Mouse (Mus musculus): ENCODE results near the gene Dnajc11. TPM values are rescaled to one million over a fixed set of nuclear protein-coding genes. Genes with fewer than 3 reads are reported as not detected.
A peak's percentile ranks its signal among the peaks of the same experiment; 100 is the strongest.

Dnajc11 gene
- polyA plus RNA-seq (2016; fragmentation: Nextera tagmentation; extraction: Ambion mirVana): 61.1 and 63.8 TPM in 2 replicates

DNA sequence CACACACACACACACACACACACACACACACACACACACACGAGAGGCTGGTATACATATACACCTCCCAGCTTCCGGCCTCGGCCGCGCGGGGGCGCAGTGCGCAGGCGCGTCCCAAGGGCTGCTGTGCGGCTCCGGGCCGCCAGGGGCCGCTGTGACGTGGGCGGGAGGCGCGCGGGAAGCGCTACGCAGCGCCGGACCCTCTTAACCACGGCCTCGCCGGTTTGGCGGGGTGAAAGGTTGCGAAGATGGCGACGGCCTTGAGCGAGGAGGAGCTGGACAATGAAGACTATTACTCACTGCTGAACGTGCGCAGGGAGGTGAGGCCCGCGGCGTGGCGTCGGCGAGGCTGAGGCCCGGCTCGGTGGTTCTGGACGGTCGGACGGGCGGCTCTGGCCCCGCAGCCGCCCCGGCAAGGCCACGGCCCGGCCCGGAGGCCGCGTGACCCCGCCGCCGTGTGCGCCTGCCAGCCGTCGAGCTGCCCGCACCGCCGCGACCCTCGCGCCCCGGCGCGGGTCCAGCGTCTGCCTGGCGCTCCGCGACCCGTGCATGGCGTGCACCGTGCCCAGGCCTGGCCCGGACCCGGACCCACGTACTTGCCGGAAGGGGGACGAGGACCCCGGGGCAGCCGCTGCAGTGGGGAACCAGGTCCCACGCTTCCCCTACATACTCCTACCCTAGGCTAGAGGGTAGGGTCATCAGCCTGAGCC lies at the start of gene Dnajc11:
TSS of gene Dnajc11 (plus strand) at position 187 of the 710 bp plus-strand sequence.
- Histone ChIP-seq H3K27me3 (replicated peaks) (no peaks in the 10 kb centered on the region), H3K27ac (ENCODE audit: poor library complexity, severe bottlenecking) (peak within 1 kb of the TSS; percentile 47; the same call in 1 of the 2 replicates), H3K36me3 (no peaks in the 10 kb centered on the region), H3K4me3 (peak within 1 kb of the TSS; percentile 98), H3K9me3 (replicated peaks) (no peaks in the 10 kb centered on the region), H3K4me2 (peak within 1 kb of the TSS; percentile 99), H3K4me1 (replicated peaks) (peaks cover 27% of the 10 kb centered on the region), H3K9ac (peak within 1 kb of the TSS; percentile 99)
- 1% methylated on average over 83 of the region's 83 CpGs for WGBS
- ATAC-seq (ENCODE audit: insufficient number of reproducible peaks, low FRiP score): peak; percentile 90

DNA sequence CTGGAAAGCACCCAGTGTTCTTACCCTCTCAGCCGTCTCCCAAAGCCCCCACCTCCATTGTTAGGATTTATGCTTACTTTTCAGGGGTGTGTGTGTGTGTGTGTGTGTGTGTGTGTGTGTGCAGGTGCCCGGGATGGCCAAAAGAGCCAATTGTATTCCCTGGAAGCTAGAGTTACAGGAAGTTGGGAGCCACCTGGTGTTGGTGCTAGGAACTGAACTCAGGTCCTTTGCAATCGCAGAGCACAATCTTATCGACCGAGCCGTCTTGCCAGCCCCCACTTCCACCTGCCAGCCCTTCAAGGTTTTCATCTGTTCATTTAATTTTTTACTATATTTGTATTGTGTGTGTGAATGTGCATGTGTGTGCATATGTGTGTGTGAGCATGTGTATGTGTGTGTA lies 40.2 kb upstream of the Dnajc11 start:
- no peak overlapping the region for H3K4me2 ChIP-seq
- no peak for ATAC-seq (ENCODE audit: insufficient number of reproducible peaks, low FRiP score)

DNA sequence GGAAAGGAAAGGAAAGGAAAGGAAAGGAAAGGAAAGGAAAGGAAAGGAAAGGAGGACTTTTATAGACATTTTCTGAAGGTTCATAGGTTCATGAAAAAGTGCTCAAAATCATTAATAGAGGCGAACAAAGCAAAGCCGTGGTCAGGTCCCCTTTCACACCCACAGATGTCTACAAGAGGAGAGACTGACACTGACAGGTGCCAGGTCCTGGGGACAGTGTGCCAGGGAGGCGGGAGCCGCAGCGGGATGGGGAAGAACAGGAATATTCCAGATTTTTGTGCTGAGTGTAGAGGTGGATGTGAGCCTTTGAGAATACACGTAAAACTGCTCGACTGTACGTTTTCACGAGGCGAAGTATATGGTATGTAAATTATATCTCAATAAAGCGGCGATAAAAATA lies 38.6 kb upstream of the Dnajc11 start:
- Histone ChIP-seq H3K9ac (no peak overlapping the region), H3K4me2 (no peak overlapping the region), H3K4me3 (no peak overlapping the region), H3K27ac (ENCODE audit: poor library complexity, severe bottlenecking) (no peak overlapping the region), H3K9me3 (replicated peaks) (peaks cover 15% of the 10 kb centered on the region), H3K36me3 (no peaks in the 10 kb centered on the region), H3K27me3 (replicated peaks) (no peaks in the 10 kb centered on the region), H3K4me1 (replicated peaks) (no peaks in the 10 kb centered on the region)
- 84% methylated on average over 12 of the region's 12 CpGs for WGBS
- no peak for ATAC-seq (ENCODE audit: insufficient number of reproducible peaks, low FRiP score)

More for the DNA sequence above, 40.2 kb upstream of the Dnajc11 start:
- Histone ChIP-seq H3K36me3 (no peaks in the 10 kb centered on the region), H3K9ac (no peak overlapping the region), H3K27me3 (replicated peaks) (no peaks in the 10 kb centered on the region), H3K4me1 (replicated peaks) (no peaks in the 10 kb centered on the region), H3K4me3 (no peak overlapping the region), H3K27ac (ENCODE audit: poor library complexity, severe bottlenecking) (no peak overlapping the region), H3K9me3 (replicated peaks) (peaks cover 11% of the 10 kb centered on the region)
- WGBS: 68% methylated on average over 6 of the region's 6 CpGs

DNA sequence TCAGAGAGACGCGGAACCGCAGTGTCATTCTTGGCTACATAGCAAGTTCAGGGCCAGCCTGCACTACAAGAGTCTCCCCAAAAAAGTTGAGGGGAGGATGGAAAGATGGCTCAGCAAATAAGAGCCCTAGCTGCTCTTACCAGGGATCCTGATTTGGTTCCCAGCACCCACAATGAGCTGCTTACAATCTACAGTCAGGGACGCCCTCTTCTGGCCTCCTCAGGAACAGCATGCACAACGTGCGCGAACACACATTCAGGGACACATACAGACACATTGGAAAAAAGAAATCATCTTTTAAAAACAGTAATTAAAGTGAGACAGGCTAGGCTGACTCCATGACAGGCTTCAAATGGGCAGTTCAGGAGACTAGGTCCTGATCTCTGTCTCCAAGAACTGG lies 37.9 kb upstream of the Dnajc11 start:
- Histone ChIP-seq H3K9me3 (replicated peaks) (peaks cover 17% of the 10 kb centered on the region), H3K4me3 (no peak overlapping the region), H3K4me2 (no peak overlapping the region), H3K9ac (no peak overlapping the region), H3K27ac (ENCODE audit: poor library complexity, severe bottlenecking) (no peak overlapping the region), H3K36me3 (no peaks in the 10 kb centered on the region), H3K27me3 (replicated peaks) (no peaks in the 10 kb centered on the region), H3K4me1 (replicated peaks) (no peaks in the 10 kb centered on the region)
- no peak for ATAC-seq (ENCODE audit: insufficient number of reproducible peaks, low FRiP score)
- 82% methylated on average over 7 of the region's 7 CpGs for WGBS

DNA sequence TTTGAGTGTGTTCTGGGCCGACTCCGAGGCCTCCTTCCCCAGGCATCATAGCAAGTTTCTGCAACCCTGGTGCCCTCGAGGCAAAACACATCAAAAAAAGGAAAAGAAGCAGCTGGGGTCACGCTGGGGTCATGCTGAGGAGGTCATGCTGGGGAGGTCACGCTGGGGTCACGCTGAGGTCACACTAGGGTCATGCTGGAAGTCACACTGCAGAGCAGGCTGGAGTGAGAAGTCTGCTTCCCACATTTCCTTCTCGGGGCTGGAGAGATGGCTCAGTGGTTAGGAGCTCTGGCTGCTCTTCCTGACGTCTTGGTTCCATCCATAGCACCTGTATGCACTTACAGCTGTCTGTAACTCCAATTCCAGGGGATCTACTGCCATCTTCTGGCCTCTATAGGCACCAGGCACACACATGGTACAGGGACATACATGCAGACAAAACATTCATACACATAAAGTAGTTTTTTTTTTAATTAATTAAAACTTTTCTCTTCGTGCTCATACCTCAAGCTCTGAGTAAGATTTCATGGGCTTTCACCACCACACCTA lies 36.3 kb upstream of the Dnajc11 start:
- 63% methylated on average over 9 of the region's 9 CpGs for WGBS
- Histone ChIP-seq H3K27me3 (replicated peaks) (no peaks in the 10 kb centered on the region), H3K4me1 (replicated peaks) (no peaks in the 10 kb centered on the region), H3K9me3 (replicated peaks) (peaks cover 17% of the 10 kb centered on the region), H3K4me3 (no peak overlapping the region), H3K27ac (ENCODE audit: poor library complexity, severe bottlenecking) (no peak overlapping the region), H3K36me3 (no peaks in the 10 kb centered on the region), H3K9ac (no peak overlapping the region), H3K4me2 (no peak overlapping the region)
- no peak for ATAC-seq (ENCODE audit: insufficient number of reproducible peaks, low FRiP score)

DNA sequence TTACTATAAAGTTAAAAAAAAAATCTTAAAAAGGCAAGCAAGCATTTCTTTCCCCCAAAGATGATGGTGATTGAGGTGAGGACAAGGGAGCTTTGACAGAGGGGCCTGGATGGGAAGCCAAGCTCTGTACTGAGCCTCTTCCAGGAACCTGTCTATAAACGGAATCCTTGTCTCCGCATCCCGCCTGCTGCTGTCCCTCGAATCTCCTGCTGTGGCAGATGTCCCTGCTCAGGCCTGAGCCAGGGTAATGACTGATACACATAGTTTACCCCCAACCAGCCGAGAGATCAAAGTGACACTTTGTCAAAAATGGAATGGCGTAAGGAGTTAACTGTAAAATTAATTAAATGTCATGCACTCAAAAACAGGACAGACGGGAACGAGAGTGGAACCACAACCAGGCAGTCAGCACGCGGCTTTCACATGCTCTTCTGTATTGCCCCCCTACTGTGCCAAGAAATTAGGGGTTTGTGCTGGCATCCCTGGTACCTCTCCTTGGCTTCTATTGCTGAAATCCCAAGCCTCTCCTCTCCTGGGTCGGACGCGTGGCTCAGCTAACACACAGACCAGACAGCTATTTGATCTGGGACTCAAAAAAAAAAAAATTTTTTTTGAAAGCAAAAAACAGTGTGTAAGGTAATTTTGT lies 34.8 kb upstream of the Dnajc11 start:
- peaks cover 11% of the 10 kb centered on the region for H3K4me1 ChIP-seq (replicated peaks)
- H3K9ac ChIP-seq: no peak overlapping the region
- H3K27ac ChIP-seq (ENCODE audit: poor library complexity, severe bottlenecking): no peak overlapping the region
- H3K4me2 ChIP-seq: no peak overlapping the region
- no peaks in the 10 kb centered on the region for H3K27me3 ChIP-seq (replicated peaks)
- 67% methylated on average over 13 of the region's 13 CpGs for WGBS
- no peaks in the 10 kb centered on the region for H3K36me3 ChIP-seq
- ATAC-seq (ENCODE audit: insufficient number of reproducible peaks, low FRiP score): no peak
- H3K4me3 ChIP-seq: no peak overlapping the region
- H3K9me3 ChIP-seq (replicated peaks): peaks cover 17% of the 10 kb centered on the region

DNA sequence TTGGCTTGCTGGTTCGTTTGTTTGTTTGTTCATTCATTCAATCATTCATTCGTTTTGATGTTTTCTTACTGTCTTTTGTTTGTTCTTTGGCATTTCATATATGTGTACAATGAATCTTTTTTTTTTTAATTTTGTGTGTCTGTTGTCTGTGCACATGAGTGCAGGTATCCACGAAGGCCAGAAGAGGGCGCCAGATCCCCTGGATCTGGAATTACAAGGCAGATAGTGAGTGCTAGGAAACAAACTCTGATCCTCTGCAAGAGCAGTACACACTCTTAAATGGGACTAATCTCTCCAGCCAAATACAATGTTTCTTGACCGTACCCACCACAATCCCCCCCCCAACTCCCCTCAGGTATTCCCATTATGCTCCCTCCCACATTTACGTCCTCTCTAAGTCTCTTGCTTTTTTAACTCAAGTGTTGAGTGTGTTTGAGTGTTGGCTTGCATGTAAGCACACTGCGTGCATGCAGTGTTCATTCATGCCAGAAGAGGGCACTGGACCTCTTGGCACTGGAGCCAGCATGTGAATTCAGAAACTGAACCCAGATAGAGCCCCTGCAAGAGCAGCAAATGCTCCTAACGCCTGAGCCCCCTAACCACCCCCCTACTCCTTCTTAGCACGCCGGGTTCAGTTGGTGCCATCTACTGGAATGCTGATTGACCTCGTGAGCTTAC lies 33.6 kb upstream of the Dnajc11 start:
- ATAC-seq (ENCODE audit: insufficient number of reproducible peaks, low FRiP score): no peak
- Histone ChIP-seq H3K4me2 (no peak overlapping the region), H3K9ac (no peak overlapping the region)

DNA sequence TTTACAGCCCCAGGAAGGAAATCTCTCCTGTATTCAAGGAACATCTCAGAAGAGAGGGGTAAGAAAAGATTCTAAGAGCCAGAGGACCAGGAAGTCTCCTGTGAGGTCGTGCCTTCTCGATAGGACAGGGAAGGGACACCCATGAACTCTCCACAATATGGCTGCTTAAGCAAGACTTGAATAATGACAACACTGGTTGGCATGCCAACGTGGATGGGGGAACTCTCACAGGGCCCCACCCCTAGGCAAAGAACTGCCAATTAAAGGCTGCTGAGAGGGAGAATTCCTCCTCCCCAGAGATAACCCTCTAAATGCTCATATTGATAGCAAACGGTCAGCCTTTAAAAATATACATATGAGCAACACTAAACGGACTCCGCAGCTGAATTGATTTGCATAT lies 32.8 kb upstream of the Dnajc11 start:
- peaks cover 20% of the 10 kb centered on the region for H3K4me1 ChIP-seq (replicated peaks)
- H3K4me2 ChIP-seq: no peak overlapping the region
- peaks cover 12% of the 10 kb centered on the region for H3K9me3 ChIP-seq (replicated peaks)
- H3K27me3 ChIP-seq (replicated peaks): no peaks in the 10 kb centered on the region
- H3K4me3 ChIP-seq: no peak overlapping the region
- H3K36me3 ChIP-seq: no peaks in the 10 kb centered on the region
- ATAC-seq (ENCODE audit: insufficient number of reproducible peaks, low FRiP score): no peak
- 73% methylated on average over 6 of the region's 6 CpGs for WGBS
- no peak overlapping the region for H3K9ac ChIP-seq
- H3K27ac ChIP-seq (ENCODE audit: poor library complexity, severe bottlenecking): no peak overlapping the region

More for the DNA sequence above, 33.6 kb upstream of the Dnajc11 start:
- no peak overlapping the region for H3K4me3 ChIP-seq
- 68% methylated on average over 11 of the region's 11 CpGs for WGBS
- no peaks in the 10 kb centered on the region for H3K36me3 ChIP-seq
- H3K4me1 ChIP-seq (replicated peaks): peaks cover 20% of the 10 kb centered on the region
- H3K9me3 ChIP-seq (replicated peaks): peaks cover 17% of the 10 kb centered on the region
- no peaks in the 10 kb centered on the region for H3K27me3 ChIP-seq (replicated peaks)
- H3K27ac ChIP-seq (ENCODE audit: poor library complexity, severe bottlenecking): no peak overlapping the region

DNA sequence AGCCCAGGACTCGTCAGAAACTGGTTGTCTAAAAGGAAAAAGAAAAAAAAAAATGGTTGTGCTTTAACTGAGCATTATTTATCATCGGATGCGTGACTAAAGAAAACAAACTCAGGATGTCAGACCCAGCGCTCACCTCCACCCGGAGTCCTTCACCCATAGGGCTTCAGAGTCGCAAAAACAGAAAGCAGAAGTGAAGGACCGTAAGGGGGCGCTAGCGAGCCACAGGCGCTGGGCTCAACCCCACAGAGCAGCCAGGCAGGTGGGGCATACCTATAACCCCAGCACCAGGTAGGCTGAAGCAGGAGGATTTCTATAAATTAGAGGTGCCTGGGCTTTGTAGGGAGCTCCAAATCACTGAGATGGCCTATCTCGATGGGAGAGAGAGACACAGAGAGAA lies 32.1 kb upstream of the Dnajc11 start:
- no peak overlapping the region for H3K27ac ChIP-seq (ENCODE audit: poor library complexity, severe bottlenecking)
- no peaks in the 10 kb centered on the region for H3K27me3 ChIP-seq (replicated peaks)
- no peak overlapping the region for H3K9ac ChIP-seq
- H3K4me1 ChIP-seq (replicated peaks): peaks cover 21% of the 10 kb centered on the region
- no peak overlapping the region for H3K4me3 ChIP-seq
- 53% methylated on average over 11 of the region's 11 CpGs for WGBS
- no peak overlapping the region for H3K4me2 ChIP-seq
- H3K36me3 ChIP-seq: no peaks in the 10 kb centered on the region
- ATAC-seq (ENCODE audit: insufficient number of reproducible peaks, low FRiP score): no peak
- 0 out of 2 replicates have a peak, but pooled peaks cover 6% of the 10 kb centered on the region for H3K9me3 ChIP-seq (replicated peaks)

DNA sequence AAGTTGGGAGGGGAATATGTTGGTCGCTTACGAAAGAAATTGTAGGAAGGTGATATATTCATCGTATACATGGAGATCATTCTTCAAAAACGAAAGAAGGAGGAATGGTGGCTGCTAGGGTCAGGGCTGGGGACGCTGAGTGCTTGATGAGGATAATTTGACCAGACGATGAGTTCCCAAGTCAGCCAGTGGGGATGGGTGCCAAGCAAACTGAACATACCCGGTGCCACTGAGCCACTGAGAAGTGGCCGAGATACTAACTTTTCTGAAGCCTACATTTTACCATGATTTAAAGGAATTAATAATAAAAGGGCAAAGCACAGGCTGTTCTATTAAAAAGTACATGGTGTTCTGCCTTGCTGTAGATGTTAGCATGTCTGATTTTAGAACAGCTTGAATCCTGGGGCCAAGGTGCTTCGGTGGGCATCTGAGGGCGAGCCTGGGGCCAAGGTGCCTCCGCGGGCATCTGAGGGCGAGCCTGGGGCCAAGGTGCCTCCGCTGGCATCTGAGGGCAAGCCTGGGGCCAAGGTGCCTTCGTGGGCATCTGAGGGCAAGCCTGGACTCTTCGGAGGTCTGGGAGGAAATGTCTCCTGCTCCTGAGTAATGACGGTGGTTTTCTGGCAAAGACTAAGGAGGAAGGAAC lies 31.3 kb upstream of the Dnajc11 start:
- no peak for ATAC-seq (ENCODE audit: insufficient number of reproducible peaks, low FRiP score)

More for the DNA sequence above, 31.3 kb upstream of the Dnajc11 start:
- Histone ChIP-seq H3K36me3 (no peaks in the 10 kb centered on the region), H3K9ac (no peak overlapping the region), H3K27me3 (replicated peaks) (no peaks in the 10 kb centered on the region), H3K4me1 (replicated peaks) (peaks cover 23% of the 10 kb centered on the region), H3K4me2 (no peak overlapping the region), H3K27ac (ENCODE audit: poor library complexity, severe bottlenecking) (no peak overlapping the region), H3K9me3 (replicated peaks) (0 out of 2 replicates have a peak, but pooled peaks cover 6% of the 10 kb centered on the region), H3K4me3 (no peak overlapping the region)
- 73% methylated on average over 17 of the region's 17 CpGs for WGBS

Measured in heart, embryonic 12.5 days (tissue).